ENCODE assay signal across 23 mouse cellular contexts in the genomic region with DNA sequence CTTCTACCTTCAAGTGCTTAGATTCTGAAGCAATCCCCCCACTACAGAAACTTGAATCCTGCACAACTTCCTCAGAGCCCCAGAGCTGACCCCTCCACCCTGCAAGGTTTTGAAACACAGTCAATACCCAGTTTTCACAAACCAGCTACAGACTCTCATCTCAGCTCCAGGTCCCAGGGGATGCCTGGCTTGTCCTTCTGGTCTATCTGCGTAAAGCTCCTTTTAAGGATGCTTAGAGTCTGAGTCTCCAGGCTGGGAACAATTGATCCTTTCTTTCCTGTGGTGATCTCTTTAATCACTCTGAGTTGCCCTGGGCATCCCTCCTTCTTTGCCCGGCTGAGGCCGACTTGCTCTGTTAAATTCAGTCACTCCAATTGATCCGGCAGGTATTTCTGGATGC.
DNase-seq lines count a peak whose midpoint lies in the region; ATAC-seq lines count a peak whose summit lies in the region.
"Had no signal": no experiment of that assay in that cellular context is flagged by ENCODE, and none has a peak within 500 bp of the region (broad histone marks: within the 10 kb centered on the region; RNA-seq: fewer than 3 reads in every experiment).

No protein-coding gene starts in this region.

- no peak for ATAC-seq in erythroblast, adult 5-6 weeks (replicated peaks; ENCODE audit: low FRiP score, poor library complexity, severe bottlenecking)
- ATAC-seq: forebrain, embryonic 14.5 days; inflammation-experienced regulatory T-cells, adult 6 months; liver, embryonic 12.5 days; liver, postnatal 0 days; lung, postnatal 0 days; Patski had no signal

- intact Hi-C loops in heart, postnatal 36 days (cut with DNase I), result no loop called here

- DNase-seq in heart, adult 11 months, result peak; percentile 93
- no peak for DNase-seq in heart, postnatal 36 days
- DNase-seq in Muller cell, postnatal 12 days (ENCODE audit: inconsistent ontology term), result peak; percentile 5
- peak; percentile 57 for DNase-seq in embryo, embryonic 11 days
- peak; percentile 47 for DNase-seq in retina, embryonic 14.5 days (ENCODE audit: low spot score)
- no peak for DNase-seq in kidney, postnatal 4 days
- DNase-seq: adrenal gland, postnatal 25 days; cerebellum, adult 2 months; cerebellum, postnatal 14 days; gastrocnemius, postnatal 14 days; heart, adult 18-20 months; heart, postnatal 4 days; kidney, adult 11 months; kidney, postnatal 14 days; liver, postnatal 0 days; lung, postnatal 4 days; right cerebral cortex, postnatal 25 days had no signal

Comparison
In these comparisons a context has a peak if more than half of its experiments do, and no peak if none do; other contexts are left out.
1. DNase-seq: peak in heart, adult 11 months (single experiment), Muller cell, postnatal 12 days (single experiment), embryo, embryonic 11 days (single experiment) and retina, embryonic 14.5 days (single experiment); none in heart, postnatal 36 days (0 of 2) and kidney, postnatal 4 days (0 of 2).